Mouse (Mus musculus): Measurements from ENCODE around the gene Il34. TPM values are rescaled to one million over a fixed set of nuclear protein-coding genes. Genes with fewer than 3 reads are reported as not detected.
"Not testable (repeated sequence)": the region's sequence is repeated elsewhere in the genome, so short reads cannot be mapped to it uniquely, and the experiment has no call there.

The Il34 gene
- total RNA-seq, 2 experiments from 2014 or later: 7.9 to 10.4 TPM

DNA sequence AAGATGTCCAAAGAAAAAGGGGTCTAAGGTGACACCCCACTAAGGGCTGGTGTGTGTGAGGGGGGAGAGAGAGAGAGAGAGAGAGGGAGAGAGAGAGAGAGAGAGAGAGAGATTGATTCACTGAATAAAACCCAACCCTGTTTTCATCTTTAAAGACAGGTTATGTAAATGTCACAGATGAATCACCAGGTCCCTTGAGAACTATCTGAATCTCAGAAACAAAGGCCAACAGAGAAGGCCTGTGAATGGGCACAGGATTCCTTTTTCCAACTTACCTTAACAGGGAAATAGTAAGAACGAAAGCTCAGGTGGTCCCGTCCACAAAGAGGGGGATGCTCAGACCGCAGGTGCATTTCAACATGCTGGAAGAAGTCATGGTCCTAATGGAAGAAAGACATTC lies 5.4 kb upstream of the Il34 start:
- no peak for DNase-seq (ENCODE audit: low spot score in 2 of 2)

- DNase-seq (ENCODE audit: low spot score in 2 of 2): no peak
Observed at GRCm38 (mm10) chr8:110810481-110811065, 4.8 kb upstream of the Il34 start.

- no peak for DNase-seq (ENCODE audit: low spot score in 2 of 2)
Observed at GRCm38 (mm10) chr8:110809831-110810230, 4.1 kb upstream of the Il34 start.

GRCm38 (mm10) chr8:110808495-110809472 lies 3.1 kb upstream of the Il34 start:
- DNase-seq (ENCODE audit: low spot score in 2 of 2): peak in 1 of 2 experiments; percentile 64

- no peak for DNase-seq (ENCODE audit: low spot score in 2 of 2)
Observed at GRCm38 (mm10) chr8:110806146-110806545, 422 bp upstream of the Il34 start.

DNA sequence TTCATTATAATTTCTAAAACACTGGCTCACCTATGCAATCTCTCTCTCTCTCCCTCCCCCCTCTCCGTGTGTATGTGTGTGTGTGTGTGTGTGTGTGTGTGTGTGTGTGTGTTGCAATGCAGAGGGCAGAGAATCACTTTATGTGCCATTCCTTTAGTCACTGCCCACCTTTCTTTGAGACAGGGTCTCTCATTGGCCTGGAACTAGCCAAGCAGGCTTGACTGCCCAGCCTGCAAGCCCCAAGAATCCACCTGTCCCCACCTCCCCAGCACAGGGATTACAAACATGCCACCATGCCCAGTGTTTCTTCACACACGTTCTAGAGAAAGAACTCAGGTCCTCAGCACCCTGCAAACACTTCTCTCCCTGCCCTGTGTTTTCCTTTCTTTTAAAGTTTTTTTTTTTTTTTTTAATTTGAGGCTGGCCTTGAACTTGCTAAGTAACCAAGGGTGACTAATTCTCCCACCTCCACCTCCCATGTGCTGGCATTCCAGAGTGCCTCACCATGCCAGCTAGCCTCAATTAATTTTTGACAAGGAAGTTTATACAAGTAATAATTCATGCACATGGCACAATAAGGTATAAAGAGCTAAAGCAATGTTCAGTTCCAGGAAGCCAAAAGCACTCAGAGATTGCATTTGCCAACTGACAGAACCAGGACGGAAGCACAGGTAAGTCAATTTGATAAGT lies 754 bp downstream of the Il34 start:
- DNase-seq (ENCODE audit: low spot score in 2 of 2): no peak

DNA sequence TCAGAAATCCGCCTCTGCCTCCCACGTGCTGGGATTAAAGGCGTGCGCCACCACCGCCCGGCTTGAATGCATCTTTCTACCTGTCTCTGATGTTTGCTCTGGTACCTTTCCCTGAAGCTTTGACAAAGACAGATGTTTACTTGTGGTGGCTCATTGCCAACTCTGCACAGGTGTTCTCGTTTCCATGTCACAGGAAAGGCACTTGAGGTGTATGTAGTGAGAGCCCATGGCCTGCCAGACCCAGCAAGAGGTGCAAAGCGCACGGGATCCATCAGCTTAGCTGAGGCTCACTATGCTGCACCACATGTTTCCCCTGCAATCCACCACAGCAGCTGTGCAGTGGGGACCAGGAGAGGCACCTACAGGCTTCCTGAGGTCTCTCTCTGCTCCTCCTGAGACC lies 1.9 kb downstream of the Il34 start:
- DNase-seq (ENCODE audit: low spot score in 2 of 2): no peak

GRCm38 (mm10) chr8:110802988-110803387 lies 2.7 kb downstream of the Il34 start:
- no peak for DNase-seq (ENCODE audit: low spot score in 2 of 2)

- DNase-seq (ENCODE audit: low spot score in 2 of 2): no peak
Observed at GRCm38 (mm10) chr8:110797086-110797485, 8.6 kb downstream of the Il34 start.

DNA sequence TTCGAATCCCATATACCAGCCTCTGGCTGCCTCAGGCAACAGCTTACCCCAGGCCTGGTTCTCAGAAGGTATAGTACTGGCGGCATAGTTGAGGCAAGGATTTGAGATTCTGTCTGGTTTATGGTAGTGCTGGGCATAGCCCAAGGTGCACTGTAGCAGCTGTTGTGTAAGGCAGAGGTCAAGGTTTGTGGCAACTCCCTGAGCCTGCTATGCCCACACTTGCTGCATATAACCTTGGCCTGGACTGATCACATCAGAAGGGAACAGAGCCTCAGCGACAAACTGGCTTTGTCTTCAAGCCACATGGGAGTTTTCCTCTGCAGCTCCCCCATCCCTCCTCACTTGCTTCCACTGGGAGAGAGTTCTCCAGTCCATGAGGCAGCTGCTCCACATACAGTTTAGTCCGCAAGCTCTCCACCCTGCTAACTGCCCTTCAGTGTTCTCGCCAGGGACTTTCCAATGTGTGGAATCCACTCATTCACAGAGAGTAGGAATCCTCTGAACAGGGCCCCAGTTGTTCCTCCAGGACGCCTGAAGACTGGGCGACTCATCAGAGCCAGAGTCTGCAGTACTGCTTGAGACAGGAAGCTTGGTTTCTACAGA lies 11.3 kb downstream of the Il34 start:
- no peak for DNase-seq (ENCODE audit: low spot score in 2 of 2)

- DNase-seq (ENCODE audit: low spot score in 2 of 2): no peak
Observed at GRCm38 (mm10) chr8:110793936-110794335, 11.8 kb downstream of the Il34 start.

GRCm38 (mm10) chr8:110793511-110793910 lies 12.2 kb downstream of the Il34 start:
- no peak for DNase-seq (ENCODE audit: low spot score in 2 of 2)

DNA sequence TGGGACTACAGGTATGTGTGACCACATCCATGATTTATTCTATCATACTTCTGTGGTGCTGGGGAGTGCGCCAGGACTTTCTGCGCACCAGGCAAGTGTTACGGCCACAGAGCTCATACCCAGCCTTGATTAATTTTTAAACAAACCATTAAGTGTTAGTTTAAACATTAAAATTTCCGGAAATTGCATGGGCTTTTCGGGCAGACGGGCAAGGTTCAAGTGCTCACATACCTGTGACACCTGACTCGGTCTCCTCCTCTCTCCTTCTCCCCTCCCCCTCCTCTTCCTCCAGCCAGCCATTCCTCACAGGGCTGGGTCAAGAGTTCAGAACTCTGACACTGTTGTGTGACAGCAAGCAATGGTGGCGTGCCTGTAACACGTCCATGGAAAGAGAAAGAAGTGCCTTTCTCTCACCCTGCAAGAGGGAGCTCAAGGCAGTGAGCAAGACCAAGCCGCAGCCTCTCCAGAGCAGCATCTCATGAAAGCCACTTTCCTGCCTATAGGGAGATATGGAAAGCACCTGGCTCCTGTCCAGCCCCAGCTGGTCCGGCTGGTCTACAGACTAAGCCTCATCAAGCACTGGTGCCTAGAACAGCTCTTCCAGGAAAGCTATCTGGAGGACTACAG lies 13.0 kb downstream of the Il34 start:
- peak in 1 of 2 experiments; percentile 53 for DNase-seq (ENCODE audit: low spot score in 2 of 2)

DNA sequence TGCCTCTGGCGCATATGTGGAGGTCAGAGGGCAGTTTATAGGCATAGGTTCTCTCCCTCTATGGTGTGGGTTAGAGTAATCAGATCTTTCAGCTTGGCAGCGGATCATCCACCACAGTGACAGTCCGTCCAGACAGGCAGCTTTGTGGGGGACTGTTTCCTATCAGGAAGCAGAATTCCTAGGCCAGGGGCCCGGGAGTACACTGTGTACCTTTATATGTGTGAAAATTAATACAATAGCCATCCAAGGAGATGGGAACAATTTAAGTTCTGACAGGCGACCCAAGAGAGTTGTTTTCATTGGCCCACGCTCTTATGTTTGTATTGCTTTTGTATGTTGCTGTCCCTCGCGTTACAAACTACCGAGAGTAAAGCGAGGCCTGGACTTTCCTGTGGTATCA lies 14.6 kb downstream of the Il34 start:
- no peak for DNase-seq (ENCODE audit: low spot score in 2 of 2)

GRCm38 (mm10) chr8:110790270-110790669 lies 15.5 kb downstream of the Il34 start:
- DNase-seq (ENCODE audit: low spot score in 2 of 2): no peak

DNA sequence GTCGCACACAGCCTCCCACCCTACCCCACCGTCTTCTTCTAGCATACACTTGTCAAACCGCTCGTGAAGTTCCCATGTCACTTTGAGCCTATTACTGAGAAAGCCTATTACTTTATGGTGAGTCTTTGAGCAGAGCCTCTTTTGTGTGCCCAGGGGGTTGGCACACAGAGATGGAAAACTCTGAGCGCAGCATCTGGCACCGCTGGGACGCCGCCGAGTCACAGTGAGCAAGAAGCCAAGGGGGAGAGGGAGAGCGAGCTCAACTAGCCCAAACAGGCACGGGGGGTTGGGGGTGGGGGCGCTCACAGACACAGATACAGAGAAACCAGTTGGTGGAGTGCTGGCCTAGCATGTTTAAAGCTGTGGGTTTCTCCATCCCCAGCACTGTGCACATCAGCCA lies 16.2 kb downstream of the Il34 start:
- peak in 1 of 2 experiments; percentile 59 for DNase-seq (ENCODE audit: low spot score in 2 of 2)

DNA sequence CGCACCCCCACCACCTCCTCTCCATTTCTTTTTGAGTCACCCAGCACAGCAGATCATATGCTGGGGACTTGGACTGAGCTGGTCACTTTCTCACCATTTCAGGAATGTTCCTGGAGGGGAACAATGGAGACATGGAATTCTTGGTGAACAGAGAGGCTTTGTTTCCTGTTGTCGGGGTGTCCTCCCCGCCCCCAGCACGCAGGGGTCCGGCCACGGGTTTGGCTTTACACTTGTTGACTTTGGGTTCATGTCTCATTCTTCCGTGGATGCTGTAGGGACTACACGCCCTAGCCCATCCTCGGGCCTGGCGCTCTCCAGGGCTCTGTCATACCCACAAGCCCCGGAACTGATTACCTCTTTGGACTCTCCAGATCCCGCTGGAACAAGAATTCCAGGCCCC lies 16.7 kb downstream of the Il34 start:
- no peak for DNase-seq (ENCODE audit: low spot score in 2 of 2)

DNA sequence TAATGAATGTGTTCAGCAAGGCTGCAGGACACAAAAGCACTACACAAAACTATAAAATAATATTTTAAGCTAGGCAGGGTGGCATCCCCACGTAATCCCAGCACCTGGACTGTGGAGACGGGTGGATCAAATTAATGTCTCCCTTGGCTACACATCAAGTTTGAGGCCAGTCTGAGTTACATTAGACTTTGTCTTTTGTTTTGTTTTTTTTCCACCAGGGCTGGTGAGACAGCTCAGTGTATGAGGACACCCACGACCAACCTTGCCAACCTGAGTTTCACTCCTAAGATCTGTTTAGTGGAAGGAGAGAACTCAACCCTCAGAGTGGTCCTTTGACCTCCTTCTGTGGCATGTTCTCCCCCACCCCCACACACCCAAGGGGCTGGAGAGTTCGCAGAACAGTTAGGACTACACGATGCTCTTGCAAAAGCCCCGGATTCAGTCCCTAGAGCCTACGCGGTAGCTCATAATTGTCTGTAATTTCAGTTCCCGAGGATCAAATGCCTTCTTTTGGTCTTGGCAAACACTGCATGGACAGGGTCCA lies 18.2 kb downstream of the Il34 start:
- DNase-seq (ENCODE audit: low spot score in 2 of 2): no peak

GRCm38 (mm10) chr8:110786934-110787333 lies 18.8 kb downstream of the Il34 start:
- no peak for DNase-seq (ENCODE audit: low spot score in 2 of 2)

- not testable (repeated sequence) for DNase-seq (ENCODE audit: low spot score in 2 of 2)
Observed at GRCm38 (mm10) chr8:110786501-110786900, 19.2 kb downstream of the Il34 start.

DNA sequence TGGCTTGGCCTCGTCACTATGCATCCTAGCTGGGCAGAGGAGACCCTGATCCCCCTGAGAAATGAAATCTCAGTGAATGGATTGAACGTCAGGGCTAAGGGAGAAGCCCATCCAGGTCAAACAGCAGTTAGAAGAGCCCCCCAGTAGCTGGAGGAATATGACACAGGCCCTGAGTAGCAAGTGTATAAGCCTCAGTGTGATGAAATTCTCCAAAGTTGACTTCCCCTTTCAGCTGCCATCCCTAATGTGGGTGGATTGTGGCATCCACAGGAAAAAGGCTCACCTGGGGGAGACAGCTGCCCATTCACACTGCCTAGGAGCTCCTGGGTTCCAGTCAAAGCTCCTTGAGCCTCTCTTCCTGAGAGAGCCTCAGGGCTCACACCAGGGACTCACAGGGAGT lies 20.4 kb downstream of the Il34 start:
- DNase-seq (ENCODE audit: low spot score in 2 of 2): no peak

Data from gastrocnemius, postnatal 4 days (tissue).